Mouse (Mus musculus) embryo, embryonic 10 days (tissue): ENCODE data around the gene Gm20661.
"Not testable (repeated sequence)": the region's sequence is repeated elsewhere in the genome, so short reads cannot be mapped to it uniquely, and the experiment has no call there.

Experiments
- DNase-seq: peaks from one replicate; pipeline ENCODE4 v3.0.0-alpha.2; 2015; ENCODE audit warnings: low spot score

Gm20661 gene

DNA sequence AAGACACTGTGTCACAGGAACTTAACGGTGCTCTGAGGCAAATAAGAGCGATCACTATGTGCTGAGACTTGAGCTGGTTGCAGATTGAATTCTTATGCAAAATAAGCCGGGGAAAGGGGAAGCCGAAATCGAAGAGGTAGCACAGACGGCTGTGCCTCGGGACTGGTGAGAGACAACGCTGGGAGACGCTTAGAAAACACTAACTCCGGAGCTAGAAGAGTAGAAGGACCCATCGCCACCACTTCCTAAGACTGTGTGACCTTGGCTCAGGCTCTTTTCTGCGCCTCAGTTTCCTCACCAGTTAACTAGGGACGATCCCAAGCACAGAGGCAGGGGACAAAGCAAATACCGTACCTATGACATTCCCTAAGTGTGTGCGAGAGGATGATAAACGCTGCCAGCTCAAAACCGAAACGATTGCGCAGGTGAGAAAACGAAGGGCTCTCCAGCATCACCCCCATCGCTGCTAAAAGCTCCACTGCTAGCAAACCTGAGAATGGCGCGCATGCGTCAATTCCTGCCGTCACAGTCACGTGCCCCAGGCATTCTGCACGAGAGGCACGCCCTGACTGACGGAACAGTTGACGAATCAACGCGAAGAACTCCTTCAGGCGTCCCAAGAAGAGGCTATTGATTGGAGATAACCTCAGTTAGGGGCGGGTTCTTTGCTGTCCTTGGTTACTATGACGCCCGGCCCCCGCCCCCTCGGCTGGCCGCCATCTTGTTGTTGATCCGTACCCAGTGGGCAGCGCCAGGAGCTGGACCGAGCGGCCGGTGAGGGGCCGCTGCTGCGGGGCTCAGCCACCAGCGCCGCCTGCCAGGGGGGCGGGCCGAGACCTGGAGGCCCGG is 19.3 kb downstream of the Gm20661 start, which contains the start of gene Ip6k1:
TSS of gene Ip6k1 (plus strand) at position 580 of the 849 bp plus-strand sequence.
- DNase-seq, result peak; percentile 100

- peak; percentile 17 for DNase-seq
Measured at GRCm38 (mm10) chr9:108002778-108003530, 20.1 kb downstream of the Gm20661 start.

DNA sequence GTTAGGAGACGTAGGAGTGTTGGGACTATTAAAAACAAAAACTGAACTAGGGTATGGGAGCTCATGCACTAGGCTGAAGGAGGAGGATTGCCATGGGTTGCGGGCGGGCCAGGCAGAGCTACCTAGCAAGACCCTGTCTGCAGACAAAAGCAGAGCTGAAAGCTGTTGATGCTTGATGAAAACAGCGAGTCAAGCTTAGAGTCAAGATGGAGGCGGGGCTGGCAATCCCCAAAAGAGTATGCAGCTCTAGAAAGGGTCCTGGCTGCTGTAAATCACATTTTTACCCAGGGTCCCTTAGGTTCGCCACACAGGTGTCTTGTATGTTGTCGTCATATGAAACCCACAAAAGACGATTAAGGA is 20.7 kb downstream of the Gm20661 start:
- peak; percentile 45 for DNase-seq

GRCm38 (mm10) chr9:108008041-108008440 is 25.2 kb downstream of the Gm20661 start:
- no peak for DNase-seq

DNA sequence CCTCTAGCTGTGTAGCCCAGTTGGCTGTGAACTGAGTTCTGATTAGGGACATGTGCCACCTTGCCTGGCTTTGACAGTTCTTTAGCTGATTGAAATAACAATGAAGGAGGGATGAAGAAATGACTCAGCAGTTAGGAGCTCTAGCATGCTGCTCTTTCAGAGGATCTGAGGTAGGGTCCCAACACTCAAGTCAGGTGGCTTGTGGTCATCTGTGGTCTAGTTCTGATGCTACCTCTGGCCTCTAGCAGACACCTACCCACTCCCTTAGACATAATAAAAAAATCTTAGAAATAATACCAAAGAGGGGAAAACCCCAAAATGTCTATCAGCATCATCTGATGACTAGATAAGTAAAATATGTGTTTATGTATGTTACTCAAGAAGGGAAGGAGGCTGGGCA is 27.5 kb downstream of the Gm20661 start:
- DNase-seq, result no peak

DNA sequence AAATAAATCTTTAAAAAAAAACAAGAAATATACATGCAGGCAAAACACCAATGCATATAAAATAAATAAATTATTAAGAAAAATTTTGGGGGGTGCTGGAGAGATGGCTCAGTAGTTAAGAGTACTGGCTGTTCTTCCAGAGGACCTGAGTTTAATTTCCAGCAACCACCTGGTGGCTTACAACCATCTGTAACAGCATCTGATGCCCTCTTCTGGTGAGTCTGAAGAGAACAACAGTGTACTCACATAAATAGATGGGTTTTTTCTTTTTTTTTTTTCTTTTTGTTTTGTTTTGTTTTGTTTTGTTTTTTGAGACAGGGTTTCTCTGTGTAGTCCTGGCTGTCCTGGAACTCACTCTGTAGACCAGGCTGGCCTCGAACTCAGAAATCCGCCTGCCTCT is 30.7 kb downstream of the Gm20661 start:
- not testable (repeated sequence) for DNase-seq

DNA sequence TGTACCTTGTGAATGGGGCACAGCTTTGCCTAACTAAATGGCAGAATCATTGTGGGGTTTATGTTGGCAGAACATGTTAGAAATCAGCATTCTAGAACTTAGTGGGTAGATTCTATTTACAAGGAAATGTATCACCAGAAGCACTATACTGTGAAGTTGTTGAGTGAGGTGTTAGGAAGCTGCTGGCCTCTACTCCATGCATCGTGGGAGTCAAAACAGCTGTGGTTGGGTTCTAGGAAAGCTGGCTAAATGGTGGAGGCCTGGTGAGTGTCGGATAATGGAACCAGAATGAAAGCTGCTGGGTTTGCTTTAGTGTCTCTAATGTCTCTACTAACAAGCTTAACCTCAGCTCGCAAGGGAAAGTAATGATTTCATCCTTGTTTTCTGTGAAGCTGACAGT is 34.3 kb downstream of the Gm20661 start:
- no peak for DNase-seq

GRCm38 (mm10) chr9:108020741-108021140 is 37.9 kb downstream of the Gm20661 start:
- DNase-seq, result no peak

GRCm38 (mm10) chr9:108023216-108023615 is 40.4 kb downstream of the Gm20661 start:
- DNase-seq, result no peak

DNA sequence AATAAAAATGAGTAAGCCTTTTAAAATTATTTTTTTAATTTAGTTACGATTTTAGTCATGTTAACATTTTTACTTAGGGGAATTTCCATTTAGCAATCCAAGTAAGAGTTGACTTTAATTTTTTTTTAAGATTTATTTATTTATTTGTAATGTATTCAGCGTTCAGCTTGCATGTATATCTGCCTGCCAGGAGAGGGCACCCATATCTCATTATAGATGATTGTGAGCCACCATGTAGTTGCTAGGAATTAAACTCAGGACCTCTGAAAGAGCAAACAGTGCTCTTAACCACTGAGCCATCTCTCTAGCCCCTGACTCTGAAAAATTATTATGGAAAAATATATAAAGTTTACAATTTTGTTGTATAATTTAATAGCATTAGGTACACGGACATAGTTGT is 43.7 kb downstream of the Gm20661 start:
- no peak for DNase-seq

DNA sequence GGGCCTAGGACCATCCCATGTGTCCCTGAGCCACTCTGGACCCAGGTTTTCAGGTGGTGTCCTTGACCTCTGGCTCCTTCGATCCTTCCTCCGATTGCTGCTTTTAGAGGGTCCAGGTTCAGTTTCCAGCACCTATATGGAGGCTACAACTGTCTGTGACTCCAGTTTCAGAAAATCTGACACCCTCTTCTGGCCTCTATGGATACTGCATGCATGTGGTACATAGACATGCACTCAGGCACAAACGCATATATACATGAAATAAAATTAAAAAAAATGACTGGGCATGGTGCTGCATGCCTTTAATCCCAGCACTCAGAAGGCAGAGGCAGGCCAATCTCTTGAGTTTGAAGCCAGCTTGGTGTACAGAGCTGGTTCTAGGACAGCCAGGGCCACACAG is 45.0 kb downstream of the Gm20661 start:
- DNase-seq, result no peak

DNA sequence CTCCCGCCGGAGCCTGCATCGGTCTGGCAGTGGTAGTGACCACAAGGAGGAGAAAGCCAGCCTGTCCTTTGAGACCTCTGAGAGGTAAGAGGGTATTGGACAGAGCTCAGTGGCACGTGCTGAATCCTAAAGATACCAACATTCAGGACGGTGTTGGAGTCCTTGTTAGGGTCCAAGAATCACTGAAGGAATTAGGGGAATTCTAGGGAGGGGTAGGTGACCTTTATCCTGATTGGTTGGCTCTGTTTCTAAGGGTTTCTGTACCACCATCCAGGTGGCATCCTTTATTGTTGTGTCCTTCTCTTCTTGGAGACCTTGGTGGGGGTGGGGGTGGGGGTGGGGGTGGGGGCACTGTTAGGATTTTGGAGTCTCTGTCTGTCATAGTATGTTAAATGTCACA is 49.3 kb downstream of the Gm20661 start:
- DNase-seq, result no peak

DNA sequence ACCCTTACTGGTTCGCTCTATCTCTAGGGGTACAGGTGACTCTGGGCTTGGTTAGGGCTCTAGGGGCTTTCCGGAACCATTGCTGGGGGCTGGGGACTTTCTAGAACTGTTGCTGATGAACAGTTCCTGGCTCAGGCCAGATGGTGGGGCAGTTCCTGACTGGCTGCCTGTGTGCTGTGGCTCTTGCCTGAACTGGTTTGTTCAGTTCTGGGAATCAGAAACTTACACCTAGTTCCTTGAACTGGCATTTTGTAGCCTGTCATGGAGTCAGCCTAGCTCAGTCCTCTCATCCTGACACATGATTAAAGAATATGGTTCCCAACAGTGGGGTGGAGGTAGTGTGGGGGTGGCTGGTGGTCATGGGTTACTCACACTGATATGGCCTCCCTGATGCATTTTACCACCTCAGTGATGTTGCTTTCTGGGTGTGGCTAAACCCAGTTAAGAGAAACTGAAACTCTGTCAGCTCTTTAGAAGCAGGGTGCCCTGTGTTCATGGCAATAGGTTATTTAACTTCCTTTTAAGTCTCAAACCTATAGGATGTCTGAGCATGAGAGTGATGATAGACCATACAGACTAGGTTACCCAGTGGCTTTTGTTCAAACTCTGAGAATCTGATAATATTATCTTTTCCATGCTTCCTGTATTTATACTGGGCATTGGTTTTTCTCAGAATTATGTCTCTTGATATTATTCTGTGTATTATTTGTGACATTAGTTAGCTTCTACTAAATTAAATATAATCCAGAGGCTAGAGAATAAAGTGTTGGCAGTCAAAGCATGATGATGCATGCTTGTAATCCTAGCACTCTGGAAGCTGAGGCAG is 52.7 kb downstream of the Gm20661 start:
- DNase-seq, result no peak
